Mouse (Mus musculus) kidney, embryonic 14.5 days (tissue): ENCODE data around the gene Ptprg. TPM values are rescaled to one million over a fixed set of nuclear protein-coding genes. Genes with fewer than 3 reads are reported as not detected.
A peak's percentile ranks its signal among the peaks of the same experiment; 100 is the strongest.

ENCODE experiments used
- ATAC-seq: fragments of 200-750 bp; cut with Nextera tagmentation; 2 replicates; pipeline ENCODE4 v1.8.0; 2017; ENCODE audit warnings: moderate number of reproducible peaks, mild to moderate bottlenecking, moderate TSS enrichment, moderate library complexity; ENCODE audit not compliant: low FRiP score, low TSS enrichment
- H3K27ac ChIP-seq: fragments of 300-500 bp; sonication (generic); 2 replicates; pipeline ENCODE4 v1.5.1; 2014; ENCODE audit warnings: low read depth, mild to moderate bottlenecking, low read length, moderate library complexity, mixed read lengths
- H3K27me3 ChIP-seq: fragments of 300-500 bp; sonication (generic); 2 replicates; pipeline ENCODE4 v1.6.1; 2014; ENCODE audit warnings: mild to moderate bottlenecking, low read length; ENCODE audit not compliant: control insufficient read depth, insufficient read depth
- H3K36me3 ChIP-seq: fragments of 300-500 bp; sonication (generic); 2 replicates; pipeline ENCODE4 v1.6.1; 2014; ENCODE audit warnings: low read length, mixed read lengths; ENCODE audit not compliant: control insufficient read depth, insufficient read depth
- H3K4me1 ChIP-seq: fragments of 300-500 bp; sonication (generic); 2 replicates; pipeline ENCODE4 v1.6.1; 2014; ENCODE audit warnings: low read length, mixed read lengths; ENCODE audit not compliant: control insufficient read depth, insufficient read depth
- H3K4me2 ChIP-seq: fragments of 300-500 bp; sonication (generic); replicated peaks from 2 replicates; pipeline ENCODE4 v1.6.1; 2014; ENCODE audit warnings: low read depth, mild to moderate bottlenecking, low read length
- H3K4me3 ChIP-seq: fragments of 300-500 bp; sonication (generic); 2 replicates; pipeline ENCODE4 v1.5.1; 2014; ENCODE audit warnings: mild to moderate bottlenecking, low read length
- H3K9ac ChIP-seq: fragments of 300-500 bp; sonication (generic); 2 replicates; pipeline ENCODE4 v1.6.1; 2014; ENCODE audit warnings: low read depth, mild to moderate bottlenecking, low read length, moderate library complexity
- H3K9me3 ChIP-seq: fragments of 300-500 bp; sonication (generic); 2 replicates; pipeline ENCODE4 v1.6.1; 2016; ENCODE audit warnings: low read length; ENCODE audit not compliant: control insufficient read depth
- WGBS: fragments of 180-500 bp; shearing (Covaris S2); extraction: QIAGEN DNeasy Blood & Tissue Kit; methylation state at CpG from one replicate; pipeline ENCODE4 v1.1.7; 2014; 5-methylcytosine and 5-hydroxymethylcytosine counted together
- polyA plus RNA-seq: library from polyadenylated mRNA; unstranded; fragments of >200 nt; fragmentation: Nextera tagmentation; extraction: Ambion mirVana; gene quantifications from 2 replicates; pipeline ENCODE4 v1.2.1, GENCODE M21; 2014

Ptprg gene
- polyA plus RNA-seq, 1 experiment from 2014 or later, result 44.3 TPM

- Histone ChIP-seq H3K4me1 (peaks cover 30% of the 10 kb centered on the region), H3K36me3 (no peaks in the 10 kb centered on the region), H3K4me3 (no peak overlapping the region), H3K9me3 (no peaks in the 10 kb centered on the region), H3K27me3 (no peaks in the 10 kb centered on the region), H3K9ac (no peak overlapping the region), H3K27ac (no peak overlapping the region), H3K4me2 (no peak overlapping the region)
- whole genome bisulfite sequencing, result 25% methylated on average over 10 of the region's 10 CpGs
- peak; percentile 44; the same call in 1 of the 2 replicates for ATAC-seq
Measured at GRCm38 (mm10) chr14:11883142-11883921, 330.0 kb downstream of the Ptprg start.

- no peaks in the 10 kb centered on the region for H3K36me3 ChIP-seq
- H3K9me3 ChIP-seq, result no peaks in the 10 kb centered on the region
- no peak overlapping the region for H3K4me3 ChIP-seq
- peaks cover 26% of the 10 kb centered on the region for H3K4me1 ChIP-seq
- H3K27me3 ChIP-seq, result no peaks in the 10 kb centered on the region
- WGBS, result 44% methylated on average over 5 of the region's 5 CpGs
- no peak overlapping the region for H3K27ac ChIP-seq
- no peak for ATAC-seq
- no peak overlapping the region for H3K4me2 ChIP-seq
- no peak overlapping the region for H3K9ac ChIP-seq
Measured at GRCm38 (mm10) chr14:11883995-11884394, 330.7 kb downstream of the Ptprg start.

- H3K27me3 ChIP-seq, result no peaks in the 10 kb centered on the region
- no peak for ATAC-seq
- no peak overlapping the region for H3K4me2 ChIP-seq
- 29% methylated on average over 3 of the region's 3 CpGs for WGBS
- H3K4me1 ChIP-seq, result peaks cover 17% of the 10 kb centered on the region
- no peaks in the 10 kb centered on the region for H3K36me3 ChIP-seq
- H3K9me3 ChIP-seq, result no peaks in the 10 kb centered on the region
- no peak overlapping the region for H3K9ac ChIP-seq
- no peak overlapping the region for H3K27ac ChIP-seq
- H3K4me3 ChIP-seq, result no peak overlapping the region
Measured at GRCm38 (mm10) chr14:11886417-11886816, 333.1 kb downstream of the Ptprg start.

GRCm38 (mm10) chr14:11890890-11891289, 337.6 kb downstream of the Ptprg start:
- 77% methylated on average over 3 of the region's 3 CpGs for WGBS
- Histone ChIP-seq H3K9ac (no peak overlapping the region), H3K4me2 (no peak overlapping the region), H3K27me3 (no peaks in the 10 kb centered on the region), H3K9me3 (no peaks in the 10 kb centered on the region), H3K4me3 (no peak overlapping the region), H3K36me3 (no peaks in the 10 kb centered on the region), H3K4me1 (no peaks in the 10 kb centered on the region), H3K27ac (no peak overlapping the region)
- ATAC-seq, result no peak

GRCm38 (mm10) chr14:11892621-11893020, 339.3 kb downstream of the Ptprg start:
- no peak overlapping the region for H3K4me3 ChIP-seq
- no peaks in the 10 kb centered on the region for H3K9me3 ChIP-seq
- no peaks in the 10 kb centered on the region for H3K36me3 ChIP-seq
- no peak overlapping the region for H3K4me2 ChIP-seq
- H3K4me1 ChIP-seq, result no peaks in the 10 kb centered on the region
- no peaks in the 10 kb centered on the region for H3K27me3 ChIP-seq
- no peak overlapping the region for H3K9ac ChIP-seq
- 32% methylated on average over 9 of the region's 9 CpGs for WGBS
- no peak overlapping the region for H3K27ac ChIP-seq
- ATAC-seq, result no peak

GRCm38 (mm10) chr14:11895486-11895885, 342.2 kb downstream of the Ptprg start:
- Histone ChIP-seq H3K27ac (no peak overlapping the region), H3K4me3 (no peak overlapping the region), H3K4me2 (no peak overlapping the region), H3K9ac (no peak overlapping the region), H3K9me3 (no peaks in the 10 kb centered on the region), H3K27me3 (no peaks in the 10 kb centered on the region), H3K36me3 (no peaks in the 10 kb centered on the region), H3K4me1 (no peaks in the 10 kb centered on the region)
- 62% methylated on average over 13 of the region's 13 CpGs for WGBS
- ATAC-seq, result no peak

- Histone ChIP-seq H3K4me1 (no peaks in the 10 kb centered on the region), H3K9ac (no peak overlapping the region)
- ATAC-seq, result no peak
Measured at GRCm38 (mm10) chr14:11902794-11903193, 349.5 kb downstream of the Ptprg start.

GRCm38 (mm10) chr14:11906130-11906675, 352.9 kb downstream of the Ptprg start:
- no peaks in the 10 kb centered on the region for H3K36me3 ChIP-seq
- H3K9me3 ChIP-seq, result no peaks in the 10 kb centered on the region
- no peak overlapping the region for H3K4me3 ChIP-seq
- H3K27me3 ChIP-seq, result no peaks in the 10 kb centered on the region
- H3K9ac ChIP-seq, result no peak overlapping the region
- no peak overlapping the region for H3K4me2 ChIP-seq
- H3K27ac ChIP-seq, result no peak overlapping the region
- 87% methylated on average over 5 of the region's 5 CpGs for WGBS
- no peak for ATAC-seq
- no peaks in the 10 kb centered on the region for H3K4me1 ChIP-seq

More at GRCm38 (mm10) chr14:11902794-11903193, 349.5 kb downstream of the Ptprg start:
- 76% methylated on average over 2 of the region's 2 CpGs for WGBS
- Histone ChIP-seq H3K27me3 (no peaks in the 10 kb centered on the region), H3K36me3 (no peaks in the 10 kb centered on the region), H3K4me3 (no peak overlapping the region), H3K9me3 (no peaks in the 10 kb centered on the region), H3K4me2 (no peak overlapping the region), H3K27ac (no peak overlapping the region)

- Histone ChIP-seq H3K4me3 (no peak overlapping the region), H3K9me3 (no peaks in the 10 kb centered on the region), H3K27me3 (no peaks in the 10 kb centered on the region), H3K27ac (no peak overlapping the region), H3K4me1 (no peaks in the 10 kb centered on the region), H3K4me2 (no peak overlapping the region), H3K36me3 (no peaks in the 10 kb centered on the region), H3K9ac (no peak overlapping the region)
- WGBS, result 95% methylated on average over 1 of the region's 1 CpGs
- no peak for ATAC-seq
Measured at GRCm38 (mm10) chr14:11912253-11912652, 358.9 kb downstream of the Ptprg start.
